Mouse (Mus musculus) stomach, postnatal 0 days (tissue): ENCODE results near the gene Tha1.

Experiments
- CTCF ChIP-seq: IDR thresholded peaks from 2 replicates; pipeline ENCODE4 v1.5.1; 2016; ENCODE audit warnings: antibody characterized with exemption, low read depth, mild to moderate bottlenecking, moderate library complexity
- EP300 ChIP-seq: optimal IDR thresholded peaks from 2 replicates; pipeline ENCODE3; 2016; ENCODE audit warnings: antibody characterized with exemption

- TF ChIP-seq CTCF (no peak), EP300 (no peak)
Measured at GRCm38 (mm10) chr11:117830401-117830800, 42.9 kb downstream of the Tha1 start.
